Mouse (Mus musculus) CD4-positive naive resting alpha-beta T cell, adult 76 days (primary cell): ENCODE results near the gene Gab2. TPM values are rescaled to one million over a fixed set of nuclear protein-coding genes. Genes with fewer than 3 reads are reported as not detected.

ENCODE experiments used
- total RNA-seq: library from RNA; stranded (reverse); gene quantifications from one replicate; pipeline ENCODE4 v1.2.4, GENCODE M21; 2023

The Gab2 gene
- 0.62 TPM for total RNA-seq

GRCm38 (mm10) chr7:97081242-97081958 lies at the start of gene Gab2:
TSS of gene Gab2 (plus strand) at chr7:97081586.

GRCm38 (mm10) chr7:97331726-97332666 lies 250.6 kb downstream of the Gab2 start, which contains the start of the genes Usp35 and Kctd21:
TSS of gene Usp35 (minus strand) at chr7:97332020.
TSS of gene Kctd21 (plus strand) at chr7:97332327.

Other genes starting within 250 kb of the Gab2 start
- gene Nars2, start 130.1 kb upstream of the Gab2 start, total RNA-seq, result 13.9 TPM